Mouse (Mus musculus): Measurements from ENCODE around the gene B3gnt7.

- TF ChIP-seq POLR2A (IDR thresholded peaks at IDR 0.05; ENCODE audit: low read depth, low read length) (no peak), CTCF (IDR thresholded peaks at IDR 0.05; ENCODE audit: extremely low read depth, insufficient read length, insufficient replicate concordance, low read depth, low read length) (no peak)
Observed at GRCm38 (mm10) chr1:86303063-86303872, 636 bp downstream of the B3gnt7 start.

Data from small intestine, adult 2 months (tissue).